Mouse (Mus musculus): ENCODE data around the gene Bud31.
A peak's percentile ranks its signal among the peaks of the same experiment; 100 is the strongest.
"Not testable (repeated sequence)": the region's sequence is repeated elsewhere in the genome, so short reads cannot be mapped to it uniquely, and the experiment has no call there.

Gene Bud31

DNA sequence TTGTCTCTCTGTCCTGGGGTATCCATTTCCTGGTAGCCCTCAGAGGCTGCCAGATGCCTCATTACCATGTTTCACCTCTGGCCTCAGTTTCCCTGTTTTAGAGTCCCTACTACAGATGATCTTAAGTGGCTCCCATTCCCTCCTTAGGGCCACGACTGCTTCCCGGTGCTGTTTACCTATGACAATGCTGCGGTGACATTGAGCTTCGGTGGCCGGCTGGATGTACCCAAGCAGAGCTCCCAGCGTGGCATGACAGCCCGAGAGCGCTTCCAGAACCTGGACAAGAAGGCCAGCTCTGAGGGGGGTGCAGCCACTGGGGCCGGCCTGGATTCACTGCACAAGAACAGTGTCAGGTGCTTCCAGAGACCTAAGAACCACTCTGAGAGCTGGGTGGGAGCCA lies 13.6 kb upstream of the Bud31 start:
- DNase-seq (ENCODE audit: low spot score in 2 of 2), result no peak

GRCm38 (mm10) chr5:145129124-145129523 lies 11.0 kb upstream of the Bud31 start:
- DNase-seq (ENCODE audit: low spot score in 2 of 2), result no peak

DNA sequence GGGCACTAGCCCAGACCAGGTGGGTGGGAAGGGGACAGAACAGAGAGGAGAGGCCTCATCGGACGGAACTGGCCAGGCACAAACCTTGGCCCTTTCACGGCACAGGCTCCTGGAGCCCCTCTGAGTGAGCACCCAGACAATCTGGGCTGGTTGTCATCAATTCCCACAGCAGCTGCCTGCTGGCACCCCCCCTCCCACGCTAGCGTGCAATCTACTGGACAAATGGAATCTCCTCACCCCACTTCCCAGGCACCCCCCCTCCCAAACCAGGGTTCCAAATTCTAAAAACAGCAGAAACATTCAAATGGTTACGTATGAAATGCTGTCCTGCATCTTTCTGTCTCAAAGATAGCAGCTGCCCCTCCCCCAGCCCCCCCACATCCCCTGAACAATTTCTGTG lies 10.4 kb upstream of the Bud31 start:
- DNase-seq (ENCODE audit: low spot score in 2 of 2), result not testable (repeated sequence)

GRCm38 (mm10) chr5:145130191-145130590 lies 10.0 kb upstream of the Bud31 start:
- no peak for DNase-seq (ENCODE audit: low spot score in 2 of 2)

DNA sequence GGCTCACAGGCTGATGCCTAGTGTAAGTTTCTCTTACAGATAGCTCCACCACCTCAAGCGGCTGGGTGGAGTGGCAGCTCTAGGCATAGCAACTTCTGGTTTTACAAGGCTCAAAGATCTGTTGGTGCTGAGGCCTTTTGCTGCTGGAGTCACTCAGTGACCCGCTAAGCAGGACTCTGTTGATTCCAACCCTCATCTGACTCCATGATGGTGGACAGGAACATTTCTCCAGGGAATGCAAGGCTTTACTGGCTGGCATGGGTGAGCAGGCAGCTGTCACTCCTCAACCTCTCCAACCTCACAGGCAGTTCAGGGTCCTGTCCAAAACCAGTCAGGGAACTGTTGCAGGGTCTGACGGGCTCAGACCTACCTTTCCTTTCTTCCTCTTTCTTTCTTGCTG lies 9.2 kb upstream of the Bud31 start:
- DNase-seq (ENCODE audit: low spot score in 2 of 2), result no peak

DNA sequence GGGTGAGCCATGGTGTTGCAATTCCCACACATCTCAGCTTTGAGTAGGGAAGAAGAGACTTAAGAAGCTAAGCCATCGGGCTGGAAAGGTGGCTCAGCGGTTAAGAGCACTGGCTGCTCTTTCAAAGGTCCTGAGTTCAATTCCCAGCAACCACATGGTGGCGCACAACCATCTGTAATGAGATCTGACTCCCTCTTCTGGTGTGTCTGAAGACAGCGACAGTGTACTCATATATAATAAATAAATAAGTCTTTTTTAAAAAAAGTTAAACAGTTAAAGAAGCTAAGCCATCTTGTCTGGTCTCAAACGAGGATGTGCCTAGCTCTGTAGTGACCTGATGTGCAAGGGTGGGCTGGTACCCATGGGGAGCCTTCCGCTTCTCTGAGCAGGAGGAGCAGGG lies 6.9 kb upstream of the Bud31 start:
- DNase-seq (ENCODE audit: low spot score in 2 of 2), result not testable (repeated sequence)

DNA sequence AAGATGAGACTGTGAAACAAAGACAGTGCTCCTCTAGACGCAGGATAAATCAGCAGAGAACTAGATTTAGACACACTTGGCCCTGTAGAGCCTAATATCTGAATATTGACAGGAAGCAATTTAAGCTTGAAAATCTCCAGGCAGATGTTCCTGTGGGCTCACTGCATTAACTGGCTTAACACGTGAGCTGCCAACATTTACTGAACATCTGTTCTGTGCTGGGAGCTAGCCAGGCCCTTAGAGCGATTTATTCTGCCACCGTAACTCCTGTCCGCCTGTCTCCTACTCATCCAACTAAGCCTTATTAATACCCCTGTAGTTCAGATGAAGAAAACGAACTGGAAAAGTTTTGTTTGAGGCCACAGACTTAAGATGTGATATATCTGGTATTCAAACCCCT lies 1.3 kb upstream of the Bud31 start:
- DNase-seq (ENCODE audit: low spot score in 2 of 2), result no peak

DNA sequence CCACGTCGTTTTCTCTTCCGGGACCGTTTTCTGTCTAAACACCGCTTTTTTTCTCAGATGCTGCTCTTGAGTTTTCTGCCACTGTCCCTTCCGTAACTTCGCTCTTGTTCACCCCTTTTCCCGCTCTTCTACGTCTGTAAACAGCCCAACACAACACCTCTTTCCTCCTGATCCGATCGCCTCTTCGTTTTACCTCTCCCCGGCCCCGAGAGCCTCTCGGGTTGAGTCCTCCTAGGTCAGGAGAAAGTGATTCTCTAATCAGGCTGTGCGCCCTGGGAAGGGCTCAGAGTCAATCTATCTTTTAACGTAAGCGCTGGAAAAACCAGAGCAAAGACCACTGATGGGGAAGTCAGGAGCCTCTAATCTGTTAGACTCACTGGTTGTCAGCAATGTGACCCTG lies 449 bp downstream of the Bud31 start:
- DNase-seq (ENCODE audit: low spot score in 2 of 2), result no peak

DNA sequence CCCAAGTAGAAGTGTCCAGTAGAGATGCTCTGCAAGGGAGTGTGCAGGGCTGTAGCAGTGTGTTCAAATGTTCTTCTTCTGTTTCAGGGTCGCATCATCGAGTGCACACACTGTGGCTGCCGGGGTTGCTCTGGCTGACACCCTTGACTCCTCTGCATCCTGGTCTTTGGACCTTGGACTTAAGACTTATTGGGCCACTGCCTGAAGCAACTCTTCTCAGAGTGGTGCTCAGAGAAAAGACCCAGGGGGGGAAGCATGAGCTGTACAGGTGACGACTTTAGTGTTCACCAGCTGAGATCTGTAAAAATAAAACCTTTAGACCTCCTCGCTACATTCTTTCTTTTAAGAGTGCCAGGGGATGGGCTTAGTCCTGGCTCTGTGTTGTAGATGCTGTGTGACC lies 7.6 kb downstream of the Bud31 start:
- DNase-seq (ENCODE audit: low spot score in 2 of 2), result no peak

GRCm38 (mm10) chr5:145149294-145149693 lies 9.1 kb downstream of the Bud31 start:
- DNase-seq (ENCODE audit: low spot score in 2 of 2), result no peak

DNA sequence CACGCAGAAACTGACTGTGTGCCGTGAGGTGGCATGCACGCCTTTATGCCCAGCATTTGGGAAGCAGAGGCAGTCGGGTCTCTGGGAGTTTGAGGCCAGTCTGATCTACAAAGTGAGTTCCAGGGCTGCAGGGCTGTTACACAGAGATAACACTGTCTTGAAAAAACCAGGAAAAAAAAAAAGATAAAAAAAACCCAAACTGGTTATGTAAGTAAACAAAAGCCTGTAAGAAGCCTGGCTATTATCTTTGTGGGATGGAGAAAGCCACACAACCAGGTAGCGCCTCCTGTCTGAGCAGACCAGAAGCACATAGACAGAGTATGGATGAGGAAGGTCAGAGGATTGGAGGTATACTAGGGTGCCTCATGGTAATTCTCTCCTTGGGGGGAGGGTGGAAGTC lies 12.5 kb downstream of the Bud31 start:
- DNase-seq (ENCODE audit: low spot score in 2 of 2), result no peak

DNA sequence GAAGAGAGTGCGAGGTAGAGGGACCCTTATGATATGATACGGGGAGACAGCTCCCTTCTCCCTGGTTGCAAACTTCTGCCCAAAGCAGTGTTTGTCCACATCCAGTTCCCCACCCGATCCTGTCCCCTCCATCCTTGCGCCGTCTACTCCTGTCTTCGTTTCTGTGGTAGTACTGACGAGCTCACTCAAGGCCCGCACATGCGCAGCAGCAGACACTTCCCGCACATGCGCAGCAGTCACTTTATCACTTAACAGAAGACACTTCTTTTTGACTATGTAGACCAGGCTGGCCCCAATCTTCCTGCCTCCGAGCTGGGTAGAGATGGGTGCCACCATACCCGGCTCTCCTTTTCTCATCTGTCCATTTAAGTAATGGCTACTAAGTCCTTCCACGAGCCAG lies 21.2 kb downstream of the Bud31 start:
- DNase-seq (ENCODE audit: low spot score in 2 of 2), result no peak

GRCm38 (mm10) chr5:145164710-145165109 lies 24.5 kb downstream of the Bud31 start:
- no peak for DNase-seq (ENCODE audit: low spot score in 2 of 2)

- DNase-seq (ENCODE audit: low spot score in 2 of 2), result no peak
Observed at GRCm38 (mm10) chr5:145165184-145165583, 25.0 kb downstream of the Bud31 start.

DNA sequence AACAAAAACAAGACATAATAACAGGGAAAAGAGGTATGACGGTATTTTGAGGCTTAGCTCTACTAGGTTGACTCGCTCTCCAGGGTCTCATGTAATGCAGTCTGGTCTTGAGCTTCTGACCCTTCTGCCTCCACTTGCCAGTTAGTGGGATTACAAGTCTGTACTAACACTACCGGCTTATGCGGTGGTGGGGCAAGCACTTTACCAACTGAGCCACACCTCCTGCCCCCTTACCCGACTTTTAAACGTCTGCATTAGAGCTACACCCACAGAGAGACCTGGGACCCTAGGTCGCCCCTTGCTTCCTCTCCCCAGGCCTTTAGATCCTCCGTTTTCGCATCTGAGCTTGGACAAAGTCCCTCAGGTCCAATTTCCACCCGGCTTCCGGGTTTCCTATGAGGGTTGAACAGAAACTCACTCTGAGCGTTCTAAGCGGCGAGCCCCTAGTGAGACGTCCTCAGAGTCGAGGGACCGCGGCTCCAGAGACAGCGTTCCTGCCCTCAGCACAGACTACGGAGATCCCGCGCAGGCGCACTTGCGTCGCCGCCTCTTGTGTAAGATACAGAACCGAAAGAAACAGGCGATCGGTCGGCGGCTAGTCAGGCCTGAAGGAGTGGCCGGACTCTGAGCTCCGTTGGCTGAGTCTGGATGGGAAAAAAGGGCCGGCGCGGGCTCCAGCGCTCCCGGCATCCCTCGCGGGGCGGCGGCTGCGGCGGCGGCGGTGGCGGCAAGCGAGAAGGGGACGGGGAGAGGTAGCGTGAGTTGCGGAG lies 26.6 kb downstream of the Bud31 start, which contains the start of the genes Ptcd1 and Cpsf4:
TSS of gene Ptcd1 (minus strand) at position 573 of the 770 bp plus-strand sequence.
TSS of gene Cpsf4 (plus strand) at position 678 of the 770 bp plus-strand sequence.
- peak; percentile 98 for DNase-seq (ENCODE audit: low spot score in 2 of 2)

DNA sequence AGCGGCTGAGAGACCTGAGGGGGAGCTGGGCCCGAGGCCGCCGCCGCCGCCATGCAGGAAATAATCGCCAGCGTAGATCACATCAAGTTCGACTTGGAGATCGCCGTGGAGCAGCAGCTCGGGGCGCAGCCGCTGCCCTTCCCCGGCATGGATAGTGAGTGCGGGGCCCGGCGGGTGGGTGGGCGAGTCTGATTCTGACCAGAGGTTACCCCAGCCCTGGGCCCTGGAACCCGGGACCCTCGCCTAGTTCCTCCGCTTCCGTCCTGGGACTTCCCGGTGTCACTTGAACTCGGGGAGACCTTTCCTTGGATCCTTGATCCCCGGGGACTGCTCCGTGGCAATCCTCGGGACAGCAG lies 27.1 kb downstream of the Bud31 start:
- DNase-seq (ENCODE audit: low spot score in 2 of 2), result peak in 1 of 2 experiments; percentile 12

DNA sequence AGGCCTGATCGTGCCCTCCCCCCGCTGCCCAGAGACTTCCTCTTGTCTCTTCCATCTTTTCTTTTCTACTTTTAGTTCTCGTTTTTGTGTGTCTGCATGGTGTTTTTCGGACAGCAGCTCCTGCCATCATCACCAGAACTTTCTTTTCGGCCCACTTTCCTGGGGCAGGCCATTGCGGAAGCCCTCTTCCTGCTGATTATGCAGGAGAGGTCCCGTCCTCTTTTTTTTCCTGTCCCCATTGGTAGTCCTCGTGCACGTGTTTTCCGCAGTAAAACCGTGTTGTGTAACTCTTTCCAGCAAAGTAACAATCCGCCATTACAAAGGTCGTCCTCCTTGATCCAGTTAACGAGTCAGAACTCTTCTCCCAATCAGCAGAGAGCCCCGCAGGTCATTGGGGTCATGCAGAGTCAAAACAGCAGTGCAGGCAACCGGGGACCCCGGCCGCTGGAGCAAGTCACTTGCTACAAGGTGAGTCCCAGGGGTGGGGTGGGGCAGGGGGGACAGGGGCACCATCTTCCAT lies 38.4 kb downstream of the Bud31 start:
- DNase-seq (ENCODE audit: low spot score in 2 of 2), result no peak

- no peak for DNase-seq (ENCODE audit: low spot score in 2 of 2)
Observed at GRCm38 (mm10) chr5:145185244-145185643, 45.1 kb downstream of the Bud31 start.

GRCm38 (mm10) chr5:145189416-145189815 lies 49.3 kb downstream of the Bud31 start:
- DNase-seq (ENCODE audit: low spot score in 2 of 2), result no peak

DNA sequence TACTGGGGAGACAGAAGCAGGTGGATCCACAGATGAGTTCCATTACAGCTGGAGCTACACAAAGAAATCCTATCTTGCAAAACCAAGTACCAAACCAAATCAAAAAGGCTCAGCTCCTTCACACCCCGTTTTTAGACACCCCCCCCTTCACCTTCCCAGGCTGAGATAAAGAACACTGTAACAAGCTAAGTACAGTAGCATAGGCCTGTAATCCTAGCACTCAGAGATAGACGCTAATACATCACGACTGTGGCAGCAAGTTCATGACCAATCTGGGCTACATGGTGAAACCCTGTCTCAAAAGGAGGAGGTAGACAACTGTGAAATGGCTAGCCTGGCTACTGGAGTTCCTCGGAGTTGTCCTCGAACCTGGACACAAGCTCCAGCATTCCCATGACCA lies 50.2 kb downstream of the Bud31 start:
- DNase-seq (ENCODE audit: low spot score in 2 of 2), result no peak

- peak; percentile 82 to 91 for DNase-seq (ENCODE audit: low spot score in 2 of 2)
Observed at GRCm38 (mm10) chr5:145190875-145191798, 51.0 kb downstream of the Bud31 start.

GRCm38 (mm10) chr5:145191962-145192361 lies 51.8 kb downstream of the Bud31 start, which contains the start of gene Atp5j2:
Atp5j2 (minus strand) TSS chr5:145192062.
- no peak for DNase-seq (ENCODE audit: low spot score in 2 of 2)

All from urinary bladder, postnatal 36 days (tissue).